19 mouse cellular contexts compared by ENCODE assay signal in genomic region chr3:16941146-16941545, GRCm38 (mm10).
DNase-seq lines count a peak whose midpoint lies in the region; ATAC-seq lines count a peak whose summit lies in the region.
"Had no signal": no experiment of that assay in that cellular context is flagged by ENCODE, and none has a peak within 500 bp of the region (broad histone marks: within the 10 kb centered on the region; RNA-seq: fewer than 3 reads in every experiment).

No protein-coding gene starts in this region.

- H3K4me3 ChIP-seq in neural tube, embryonic 11.5 days (ENCODE audit: low read depth, low read length) = no peak overlapping the region
- peak overlapping the region; percentile 3 for H3K4me3 ChIP-seq in forebrain, embryonic 16.5 days (replicated peaks; ENCODE audit: low read length)
- no peak overlapping the region for H3K4me3 ChIP-seq in midbrain, embryonic 14.5 days (replicated peaks; ENCODE audit: low read depth, low read length)
- H3K4me3 ChIP-seq in intestine, embryonic 16.5 days (ENCODE audit: low read length) = no peak overlapping the region
- H3K4me3 ChIP-seq: erythroblast, embryonic 14.5 days; gastrocnemius, adult 2 months; heart, adult 2 months; lung, embryonic 15.5 days had no signal

- H3K4me1 ChIP-seq in neural tube, embryonic 11.5 days (ENCODE audit: control insufficient read depth, insufficient read depth, low read length) = no peaks in the 10 kb centered on the region
- H3K4me1 ChIP-seq in forebrain, embryonic 16.5 days (replicated peaks; ENCODE audit: control insufficient read depth, insufficient read depth, low read length) = peaks cover 9% of the 10 kb centered on the region
- H3K4me1 ChIP-seq in midbrain, embryonic 14.5 days (ENCODE audit: control insufficient read depth, insufficient read depth, low read length) = peaks cover 34% of the 10 kb centered on the region
- no peaks in the 10 kb centered on the region for H3K4me1 ChIP-seq in intestine, embryonic 16.5 days (ENCODE audit: control insufficient read depth, insufficient read depth, low read length)
- H3K4me1 ChIP-seq: lung, embryonic 15.5 days had no signal

- H3K36me3 ChIP-seq in neural tube, embryonic 11.5 days (ENCODE audit: control insufficient read depth, insufficient read depth, low read length) = no peaks in the 10 kb centered on the region
- no peaks in the 10 kb centered on the region for H3K36me3 ChIP-seq in forebrain, embryonic 16.5 days (ENCODE audit: control insufficient read depth, insufficient read depth)
- H3K36me3 ChIP-seq in midbrain, embryonic 14.5 days (ENCODE audit: control insufficient read depth, insufficient read depth, low read length) = no peaks in the 10 kb centered on the region
- no peaks in the 10 kb centered on the region for H3K36me3 ChIP-seq in intestine, embryonic 16.5 days (ENCODE audit: control insufficient read depth, insufficient read depth, low read length)
- H3K36me3 ChIP-seq: lung, embryonic 15.5 days had no signal

- H3K9ac ChIP-seq in neural tube, embryonic 11.5 days (ENCODE audit: low read length) = no peak overlapping the region
- H3K9ac ChIP-seq in forebrain, embryonic 16.5 days (replicated peaks; ENCODE audit: low read depth, low read length) = no peak overlapping the region; the same call in 1 of the 2 replicates
- peak overlapping the region; percentile 17; the same call in 1 of the 2 replicates for H3K9ac ChIP-seq in midbrain, embryonic 14.5 days (replicated peaks; ENCODE audit: low read length)
- H3K9ac ChIP-seq in intestine, embryonic 16.5 days (ENCODE audit: low read depth, low read length) = no peak overlapping the region
- H3K9ac ChIP-seq: lung, embryonic 15.5 days had no signal

- peak overlapping the region; percentile 39; the same call in 1 of the 2 replicates for H3K27ac ChIP-seq in neural tube, embryonic 11.5 days (ENCODE audit: low read depth, low read length)
- H3K27ac ChIP-seq in forebrain, embryonic 16.5 days (ENCODE audit: low read length) = peak overlapping the region; percentile 64
- peak overlapping the region; percentile 90 for H3K27ac ChIP-seq in midbrain, embryonic 14.5 days (replicated peaks; ENCODE audit: low read depth, low read length)
- no peak overlapping the region for H3K27ac ChIP-seq in intestine, embryonic 16.5 days (ENCODE audit: low read length)
- H3K27ac ChIP-seq: gastrocnemius, adult 2 months; heart, adult 2 months; lung, embryonic 15.5 days had no signal

- no peak for DNase-seq in neural tube, embryonic 11.5 days (ENCODE audit: low spot score)
- DNase-seq in neural tube, embryonic 10.5 days (ENCODE audit: extremely low spot score, low spot score) = no peak
- DNase-seq in midbrain, embryonic 14.5 days = peak; percentile 51
- DNase-seq: adrenal gland, adult 8-10 months; cerebellum, adult 9-11 months; embryo, embryonic 11 days; gastrocnemius, adult 2 months; heart, adult 2 months; heart, postnatal 14 days; kidney, adult 18-20 months; liver; right cerebral cortex, adult 18-20 months had no signal

- no peaks in the 10 kb centered on the region for H3K27me3 ChIP-seq in neural tube, embryonic 11.5 days (ENCODE audit: control insufficient read depth, insufficient read depth, low read length)
- no peaks in the 10 kb centered on the region for H3K27me3 ChIP-seq in forebrain, embryonic 16.5 days (replicated peaks; ENCODE audit: control insufficient read depth, insufficient read depth, low read length)
- H3K27me3 ChIP-seq in midbrain, embryonic 14.5 days (ENCODE audit: control insufficient read depth, insufficient read depth, low read length) = no peaks in the 10 kb centered on the region
- H3K27me3 ChIP-seq in intestine, embryonic 16.5 days (replicated peaks; ENCODE audit: control insufficient read depth, insufficient read depth, low read length) = no peaks in the 10 kb centered on the region
- H3K27me3 ChIP-seq: lung, embryonic 15.5 days had no signal

- H3K4me2 ChIP-seq in neural tube, embryonic 11.5 days (ENCODE audit: low read depth) = no peak overlapping the region
- H3K4me2 ChIP-seq in forebrain, embryonic 16.5 days (ENCODE audit: low read length) = peak overlapping the region; percentile 22
- peak overlapping the region; percentile 54 for H3K4me2 ChIP-seq in midbrain, embryonic 14.5 days (ENCODE audit: low read length)
- H3K4me2 ChIP-seq in intestine, embryonic 16.5 days (ENCODE audit: low read depth, low read length) = no peak overlapping the region
- H3K4me2 ChIP-seq: lung, embryonic 15.5 days had no signal

- no peaks in the 10 kb centered on the region for H3K9me3 ChIP-seq in neural tube, embryonic 11.5 days (ENCODE audit: control insufficient read depth, low read length)
- no peaks in the 10 kb centered on the region for H3K9me3 ChIP-seq in forebrain, embryonic 16.5 days (ENCODE audit: control insufficient read depth, low read length)
- no peaks in the 10 kb centered on the region for H3K9me3 ChIP-seq in midbrain, embryonic 14.5 days (ENCODE audit: control insufficient read depth, low read length)
- no peaks in the 10 kb centered on the region for H3K9me3 ChIP-seq in intestine, embryonic 16.5 days (ENCODE audit: control insufficient read depth, low read length)
- H3K9me3 ChIP-seq: lung, embryonic 15.5 days had no signal

- WGBS in neural tube, embryonic 11.5 days = 10% methylated on average over 4 of the region's 4 CpGs
- 7% methylated on average over 4 of the region's 4 CpGs for WGBS in forebrain, embryonic 16.5 days
- 1% methylated on average over 4 of the region's 4 CpGs for WGBS in midbrain, embryonic 14.5 days
- 19% methylated on average over 4 of the region's 4 CpGs for WGBS in intestine, embryonic 16.5 days

- no peak for ATAC-seq in neural tube, embryonic 11.5 days (ENCODE audit: insufficient read depth, low FRiP score, low TSS enrichment)
- ATAC-seq in forebrain, embryonic 16.5 days = no peak
- no peak for ATAC-seq in midbrain, embryonic 14.5 days (ENCODE audit: low FRiP score, low TSS enrichment)
- no peak for ATAC-seq in cerebellum, adult (ENCODE audit: insufficient number of reproducible peaks, low FRiP score, low TSS enrichment)
- ATAC-seq in intestine, embryonic 16.5 days = no peak
- no peak for ATAC-seq in erythroblast, adult 5-6 weeks (replicated peaks; ENCODE audit: low FRiP score, poor library complexity, severe bottlenecking)
- ATAC-seq: Patski had no signal

Comparison
In these comparisons a context has a peak if more than half of its experiments do, and no peak if none do; other contexts are left out.
1. H3K4me2 ChIP-seq: peak in forebrain, embryonic 16.5 days (single experiment) and midbrain, embryonic 14.5 days (single experiment); none in neural tube, embryonic 11.5 days (single experiment) and intestine, embryonic 16.5 days (single experiment).